Mouse (Mus musculus) lung, embryonic 14.5 days (tissue): ENCODE measurements at regions not wholly inside any gene's neighbourhood (a gene's known extent, or its start where the extent isn't known, plus 50 kb on each side); places are given as distances from the start of the nearest gene placed in this dataset.
A peak's percentile ranks its signal among the peaks of the same experiment; 100 is the strongest.

Experiments
- ATAC-seq: fragments of 200-750 bp; cut with Nextera tagmentation; 2 replicates; pipeline ENCODE4 v1.8.0; 2017; ENCODE audit warnings: mild to moderate bottlenecking, moderate TSS enrichment, moderate library complexity; ENCODE audit not compliant: insufficient read depth
- DNase-seq: peaks from one replicate; pipeline ENCODE4 v3.0.0-alpha.2; 2015
- H3K27ac ChIP-seq: fragments of 300-500 bp; sonication (generic); 2 replicates; pipeline ENCODE4 v1.5.1; 2014; ENCODE audit warnings: low read depth, mild to moderate bottlenecking, moderate library complexity
- H3K27me3 ChIP-seq: fragments of 300-500 bp; sonication (generic); 2 replicates; pipeline ENCODE4 v1.6.1; 2014; ENCODE audit warnings: low read length, control low read depth; ENCODE audit not compliant: insufficient read depth
- H3K36me3 ChIP-seq: fragments of 300-500 bp; sonication (generic); 2 replicates; pipeline ENCODE4 v1.6.1; 2014; ENCODE audit warnings: control low read depth; ENCODE audit not compliant: insufficient read depth
- H3K4me1 ChIP-seq: fragments of 300-500 bp; sonication (generic); 2 replicates; pipeline ENCODE4 v1.6.1; 2014; ENCODE audit warnings: antibody characterized with exemption, control low read depth; ENCODE audit not compliant: insufficient read depth
- H3K4me2 ChIP-seq: fragments of 300-500 bp; sonication (generic); 2 replicates; pipeline ENCODE4 v1.6.1; 2014; ENCODE audit warnings: mild to moderate bottlenecking
- H3K4me3 ChIP-seq: fragments of 300-500 bp; sonication (generic); 2 replicates; pipeline ENCODE4 v1.5.1; 2014; ENCODE audit warnings: low read depth, low read length
- H3K9ac ChIP-seq: fragments of 300-500 bp; sonication (generic); 2 replicates; pipeline ENCODE4 v1.6.1; 2014
- H3K9me3 ChIP-seq: fragments of 300-500 bp; sonication (generic); 2 replicates; pipeline ENCODE4 v1.6.1; 2016; ENCODE audit warnings: low read depth, low read length, control low read depth
- CTCF ChIP-seq: IDR thresholded peaks from 2 replicates; pipeline ENCODE4 v1.5.1; 2016; ENCODE audit warnings: antibody characterized with exemption, low read depth
- WGBS: fragments of 180-500 bp; shearing (Covaris S2); extraction: QIAGEN DNeasy Blood & Tissue Kit; methylation state at CpG from one replicate; pipeline ENCODE4 v1.1.7; 2014; 5-methylcytosine and 5-hydroxymethylcytosine counted together

GRCm38 (mm10) chr12:13691394-13692165, 422.6 kb downstream of the Nbas start:
- Histone ChIP-seq H3K9ac (no peak overlapping the region), H3K4me3 (no peak overlapping the region), H3K27me3 (no peaks in the 10 kb centered on the region), H3K27ac (no peak overlapping the region), H3K9me3 (no peaks in the 10 kb centered on the region), H3K4me2 (no peak overlapping the region), H3K36me3 (no peaks in the 10 kb centered on the region), H3K4me1 (no peaks in the 10 kb centered on the region)
- no peak for TF ChIP-seq CTCF
- WGBS, result 73% methylated on average over 2 of the region's 2 CpGs
- DNase-seq (no peak), ATAC-seq (no peak)

- Histone ChIP-seq H3K4me2 (no peak overlapping the region), H3K27ac (no peak overlapping the region), H3K27me3 (no peaks in the 10 kb centered on the region), H3K9me3 (no peaks in the 10 kb centered on the region), H3K36me3 (no peaks in the 10 kb centered on the region), H3K9ac (no peak overlapping the region), H3K4me1 (no peaks in the 10 kb centered on the region), H3K4me3 (no peak overlapping the region)
- WGBS, result 48% methylated on average over 1 of the region's 1 CpGs
- peak; percentile 49 for ATAC-seq
- no peak for TF ChIP-seq CTCF
- peak; percentile 65 for DNase-seq
Observed at GRCm38 (mm10) chr12:13677266-13677665, 408.3 kb downstream of the Nbas start.

- ATAC-seq (no peak), DNase-seq (no peak)
- Histone ChIP-seq H3K9ac (no peak overlapping the region), H3K27ac (no peak overlapping the region), H3K27me3 (no peaks in the 10 kb centered on the region), H3K4me3 (no peak overlapping the region), H3K4me1 (no peaks in the 10 kb centered on the region), H3K36me3 (no peaks in the 10 kb centered on the region), H3K9me3 (no peaks in the 10 kb centered on the region), H3K4me2 (no peak overlapping the region)
- no peak for TF ChIP-seq CTCF
Observed at GRCm38 (mm10) chr12:13669453-13669852, 400.5 kb downstream of the Nbas start.

- TF ChIP-seq CTCF, result no peak
- DNase-seq (no peak), ATAC-seq (no peak)
- WGBS, result 43% methylated on average over 3 of the region's 3 CpGs
- no peak overlapping the region for H3K4me3 ChIP-seq
- no peaks in the 10 kb centered on the region for H3K36me3 ChIP-seq
- no peak overlapping the region for H3K27ac ChIP-seq
- H3K4me1 ChIP-seq, result no peaks in the 10 kb centered on the region
- no peaks in the 10 kb centered on the region for H3K9me3 ChIP-seq
- no peak overlapping the region for H3K4me2 ChIP-seq
- H3K27me3 ChIP-seq, result no peaks in the 10 kb centered on the region
- H3K9ac ChIP-seq, result no peak overlapping the region
Observed at GRCm38 (mm10) chr12:13668485-13669022, 399.6 kb downstream of the Nbas start.

- Histone ChIP-seq H3K9me3 (no peaks in the 10 kb centered on the region), H3K36me3 (no peaks in the 10 kb centered on the region), H3K4me2 (no peak overlapping the region), H3K4me3 (no peak overlapping the region), H3K9ac (no peak overlapping the region), H3K27ac (no peak overlapping the region), H3K4me1 (no peaks in the 10 kb centered on the region), H3K27me3 (no peaks in the 10 kb centered on the region)
- no peak for TF ChIP-seq CTCF
- DNase-seq (peak; percentile 87), ATAC-seq (no peak)
- 57% methylated on average over 1 of the region's 1 CpGs for WGBS
Observed at GRCm38 (mm10) chr12:13639336-13639735, 370.4 kb downstream of the Nbas start.
